Mouse (Mus musculus) brain, embryonic 14.5 days (tissue): ENCODE data around the gene Nrg4.

ENCODE experiments used
- CTCF ChIP-seq: fragments of 200-500 bp; IDR thresholded peaks from 2 replicates; pipeline ENCODE4 v1.5.1; 2012; ENCODE audit warnings: inconsistent platforms, mild to moderate bottlenecking, moderate library complexity, borderline replicate concordance; ENCODE audit not compliant: insufficient read depth, insufficient read length; ENCODE audit errors: extremely low read depth
- POLR2A ChIP-seq: fragments of 200-500 bp; IDR thresholded peaks from 2 replicates; pipeline ENCODE4 v1.6.1; 2012; ENCODE audit warnings: mild to moderate bottlenecking, inconsistent platforms, borderline replicate concordance; ENCODE audit not compliant: poor library complexity, insufficient read depth, insufficient read length, severe bottlenecking; ENCODE audit errors: extremely low read depth

- no peak for TF ChIP-seq POLR2A
- TF ChIP-seq CTCF: no peak
These were observed 19.6 kb downstream of the Nrg4 start for GRCm38 (mm10) chr9:55307066-55307465.
